Mouse (Mus musculus) G1E-ER4 (cell line): ENCODE results near the gene Zfp704. TPM values are rescaled to one million over a fixed set of nuclear protein-coding genes. Genes with fewer than 3 reads are reported as not detected.

Source experiments
- GATA1 ChIP-seq: IDR thresholded peaks from one replicate; pipeline ENCODE4 v1.8.0; 2012; ENCODE audit warnings: low read length, inconsistent platforms
- polyA plus RNA-seq: library from polyadenylated mRNA; stranded (reverse); fragments of >175 nt; gene quantifications from 2 replicates; pipeline ENCODE4 v1.2.3, GENCODE M21; 2012

Gene Zfp704
- polyA plus RNA-seq, 1 experiment, result not detected

- TF ChIP-seq GATA1, result no peak
Measured at GRCm38 (mm10) chr3:9605784-9606706, 3.8 kb downstream of the Zfp704 start.

- no peak for TF ChIP-seq GATA1
Measured at GRCm38 (mm10) chr3:9604941-9605340, 4.9 kb downstream of the Zfp704 start.

GRCm38 (mm10) chr3:9603866-9604265, 6.0 kb downstream of the Zfp704 start:
- no peak for TF ChIP-seq GATA1

- TF ChIP-seq GATA1, result no peak
Measured at GRCm38 (mm10) chr3:9600577-9600976, 9.3 kb downstream of the Zfp704 start.

GRCm38 (mm10) chr3:9599738-9600410, 10.0 kb downstream of the Zfp704 start:
- no peak for TF ChIP-seq GATA1

- TF ChIP-seq GATA1, result no peak
Measured at GRCm38 (mm10) chr3:9598061-9598460, 11.8 kb downstream of the Zfp704 start.

- TF ChIP-seq GATA1, result no peak
Measured at GRCm38 (mm10) chr3:9594457-9594856, 15.4 kb downstream of the Zfp704 start.

- no peak for TF ChIP-seq GATA1
Measured at GRCm38 (mm10) chr3:9593832-9594231, 16.1 kb downstream of the Zfp704 start.

- no peak for TF ChIP-seq GATA1
Measured at GRCm38 (mm10) chr3:9591416-9592110, 18.3 kb downstream of the Zfp704 start.

GRCm38 (mm10) chr3:9588635-9589034, 21.2 kb downstream of the Zfp704 start:
- TF ChIP-seq GATA1, result no peak

- TF ChIP-seq GATA1, result no peak
Measured at GRCm38 (mm10) chr3:9587304-9587703, 22.6 kb downstream of the Zfp704 start.

GRCm38 (mm10) chr3:9583516-9583915, 26.4 kb downstream of the Zfp704 start:
- TF ChIP-seq GATA1, result no peak

- peak; percentile 68 for TF ChIP-seq GATA1
Measured at GRCm38 (mm10) chr3:9580952-9581798, 28.7 kb downstream of the Zfp704 start.

- no peak for TF ChIP-seq GATA1
Measured at GRCm38 (mm10) chr3:9580102-9580501, 29.8 kb downstream of the Zfp704 start.

GRCm38 (mm10) chr3:9579028-9579643, 30.7 kb downstream of the Zfp704 start:
- TF ChIP-seq GATA1, result no peak

- no peak for TF ChIP-seq GATA1
Measured at GRCm38 (mm10) chr3:9576872-9577271, 33.0 kb downstream of the Zfp704 start.
